Mouse (Mus musculus) cerebellum, postnatal 25 days (tissue): ENCODE results near the gene Olfr1271.
"Not testable (repeated sequence)": the region's sequence is repeated elsewhere in the genome, so short reads cannot be mapped to it uniquely, and the experiment has no call there.

Source experiments
- DNase-seq, 2 experiments: peaks; one replicate each; pipeline ENCODE4 v3.0.0; 2021; ENCODE audit warnings: mixed read lengths in 2 of 2

Gene Olfr1271

GRCm38 (mm10) chr2:90270932-90271331, at the start of gene Olfr1271:
Olfr1271 (minus strand) TSS chr2:90271032.
- no peak for DNase-seq

GRCm38 (mm10) chr2:90292741-90293140, 21.9 kb upstream of the Olfr1271 start, which contains the start of gene Olfr1272:
Olfr1272 (minus strand) TSS chr2:90292841.
- DNase-seq, result no peak

GRCm38 (mm10) chr2:90257492-90257891, 13.3 kb downstream of the Olfr1271 start, which contains the start of gene Olfr142:
Olfr142 (minus strand) TSS chr2:90257592.
- no peak for DNase-seq

- DNase-seq, result not testable (repeated sequence)
These were observed 46.4 kb downstream of the Olfr1271 start, which contains the start of gene Olfr1506 for GRCm38 (mm10) chr2:90224393-90224792. Olfr1506 (minus strand) TSS chr2:90224493.
